Mouse (Mus musculus): ENCODE results near the gene Sh3bgrl2.

DNA sequence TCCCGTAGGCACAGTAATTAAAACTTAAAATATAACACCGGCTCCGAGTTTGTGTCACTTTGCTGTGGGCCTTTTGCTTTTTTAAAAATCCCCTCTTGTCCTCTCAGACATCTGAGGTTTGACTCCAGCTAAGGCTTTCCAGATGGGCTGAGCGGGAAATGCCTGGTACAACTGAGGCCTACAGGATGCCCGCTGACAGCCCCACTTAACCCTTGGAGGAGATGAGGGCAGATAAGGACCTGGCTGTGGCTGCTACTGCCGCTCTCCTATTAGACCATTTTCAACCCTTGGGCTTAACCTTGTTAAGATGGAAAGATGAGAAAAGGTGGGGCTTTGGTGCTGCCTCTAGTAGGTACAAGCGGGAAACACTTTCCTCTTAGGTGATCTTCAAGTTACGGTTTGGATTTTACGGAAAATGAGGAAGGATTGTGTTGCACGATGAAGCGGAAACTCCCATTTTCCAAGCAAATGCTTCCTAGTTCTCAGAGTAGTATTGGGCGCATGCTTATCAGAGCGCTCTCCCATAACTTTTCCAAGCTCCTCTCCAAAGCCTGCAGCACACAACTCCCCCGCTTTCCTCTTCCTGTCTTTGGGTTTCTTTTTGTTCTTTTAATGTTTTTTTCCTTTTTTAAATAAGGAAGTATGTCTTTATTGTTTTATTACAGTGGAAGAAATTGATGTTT lies 8.2 kb upstream of the Sh3bgrl2 start:
- TF ChIP-seq CTCF (IDR thresholded peaks at IDR 0.05; ENCODE audit: borderline replicate concordance, control insufficient read depth, extremely low read depth, insufficient read depth, low read length, poor library complexity) = no peak
- TF ChIP-seq POLR2A (IDR thresholded peaks at IDR 0.05; ENCODE audit: control insufficient read depth, extremely low read depth, insufficient read depth, low read length, poor library complexity) = no peak

Data from thymus, adult 2 months (tissue).